8 mouse cellular contexts compared by ENCODE assay signal in genomic region chr7:129778842-129779421, GRCm38 (mm10).
DNase-seq lines count a peak whose midpoint lies in the region; ATAC-seq and TF ChIP-seq lines count a peak whose summit lies in the region.

No protein-coding gene starts in this region.

- H3K4me2 ChIP-seq in midbrain, embryonic 16.5 days (ENCODE audit: low read length): peak overlapping the region; percentile 8

- H3K9me3 ChIP-seq in midbrain, embryonic 16.5 days (replicated peaks; ENCODE audit: control insufficient read depth, low read length, poor library complexity, severe bottlenecking): no peaks in the 10 kb centered on the region

- H3K36me3 ChIP-seq in midbrain, embryonic 16.5 days (ENCODE audit: control insufficient read depth, insufficient read depth, low read length): no peaks in the 10 kb centered on the region

- intact Hi-C loops in gastrocnemius, adult 2 months (cut with DNase I): no loop called here

- DNase-seq in Muller cell, postnatal 12 days (ENCODE audit: inconsistent ontology term): peak; percentile 19
- DNase-seq in cerebellum, postnatal 14 days: peak; percentile 65 to 66
- DNase-seq in layer of hippocampus, adult 8-10 months (ENCODE audit: low spot score in 2 of 2): peak; percentile 55 to 57
- no peak for DNase-seq in spleen, postnatal 14 days (ENCODE audit: low spot score in 2 of 2)
- DNase-seq in embryo, embryonic 10.5 days (ENCODE audit: low spot score): no peak
- DNase-seq in gastrocnemius, postnatal 10 days: no peak
- DNase-seq in gastrocnemius, adult 2 months: no peak

- no peak overlapping the region for H3K4me3 ChIP-seq in midbrain, embryonic 16.5 days (ENCODE audit: low read depth, low read length)
- no peak overlapping the region for H3K4me3 ChIP-seq in gastrocnemius, adult 2 months

- peak overlapping the region; percentile 79 for H3K27ac ChIP-seq in midbrain, embryonic 16.5 days (ENCODE audit: low read length)
- H3K27ac ChIP-seq in gastrocnemius, adult 2 months: no peak overlapping the region

- H3K4me1 ChIP-seq in midbrain, embryonic 16.5 days (ENCODE audit: control insufficient read depth, insufficient read depth, low read length): peaks cover 19% of the 10 kb centered on the region

- ATAC-seq in midbrain, embryonic 16.5 days: peak; percentile 90

- H3K9ac ChIP-seq in midbrain, embryonic 16.5 days (ENCODE audit: low read depth, low read length): peak overlapping the region; percentile 18; the same call in 1 of the 2 replicates

- TF ChIP-seq CTCF in gastrocnemius, adult 2 months (IDR thresholded peaks at IDR 0.05): no peak

- 12% methylated on average over 13 of the region's 13 CpGs for WGBS in midbrain, embryonic 16.5 days

- H3K27me3 ChIP-seq in midbrain, embryonic 16.5 days (ENCODE audit: control insufficient read depth, insufficient read depth, low read depth, low read length): peaks cover 11% of the 10 kb centered on the region; the same call in 1 of the 2 replicates

Comparison
In these comparisons a context has a peak if more than half of its experiments do, and no peak if none do; other contexts are left out.
1. DNase-seq: peak in Muller cell, postnatal 12 days (single experiment), cerebellum, postnatal 14 days (2 of 2) and layer of hippocampus, adult 8-10 months (2 of 2); none in spleen, postnatal 14 days (0 of 2), embryo, embryonic 10.5 days (single experiment), gastrocnemius, postnatal 10 days (single experiment) and gastrocnemius, adult 2 months (single experiment).